Mouse (Mus musculus) forebrain, embryonic 14.5 days (tissue): Measurements from ENCODE around the gene Pygm. TPM values are rescaled to one million over a fixed set of nuclear protein-coding genes. Genes with fewer than 3 reads are reported as not detected.

Experiments used
- ATAC-seq: fragments of 200-750 bp; cut with Nextera tagmentation; 2 replicates; pipeline ENCODE4 v1.8.0; 2017; ENCODE audit warnings: mild to moderate bottlenecking, moderate library complexity
- DNase-seq: peaks from one replicate; pipeline ENCODE4 v3.0.0-alpha.2; 2015; ENCODE audit warnings: low spot score
- H3K27ac ChIP-seq: fragments of 300-500 bp; sonication (generic); 2 replicates; pipeline ENCODE4 v1.5.1; 2014; ENCODE audit warnings: low read depth, mild to moderate bottlenecking, control low read depth, low read length, moderate library complexity
- H3K27me3 ChIP-seq: fragments of 300-500 bp; sonication (generic); replicated peaks from 2 replicates; pipeline ENCODE4 v1.6.1; 2014; ENCODE audit warnings: low read length, control low read depth, mixed read lengths; ENCODE audit not compliant: control insufficient read depth, insufficient read depth
- H3K36me3 ChIP-seq: fragments of 300-500 bp; sonication (generic); 2 replicates; pipeline ENCODE4 v1.6.1; 2014; ENCODE audit warnings: low read length, control low read depth; ENCODE audit not compliant: control insufficient read depth, insufficient read depth
- H3K4me1 ChIP-seq: fragments of 300-500 bp; sonication (generic); 2 replicates; pipeline ENCODE4 v1.6.1; 2014; ENCODE audit warnings: antibody characterized with exemption, low read length, control low read depth; ENCODE audit not compliant: control insufficient read depth, insufficient read depth
- H3K4me2 ChIP-seq: fragments of 300-500 bp; sonication (generic); 2 replicates; pipeline ENCODE4 v1.6.1; 2014; ENCODE audit warnings: mild to moderate bottlenecking, control low read depth, low read length
- H3K4me3 ChIP-seq: fragments of 300-500 bp; sonication (generic); 2 replicates; pipeline ENCODE4 v1.5.1; 2014; ENCODE audit warnings: low read depth, low read length, control low read depth
- H3K9ac ChIP-seq: fragments of 300-500 bp; sonication (generic); 2 replicates; pipeline ENCODE4 v1.6.1; 2014; ENCODE audit warnings: mild to moderate bottlenecking, low read length, control low read depth, moderate library complexity
- H3K9me3 ChIP-seq: fragments of 300-500 bp; sonication (generic); replicated peaks from 2 replicates; pipeline ENCODE4 v1.6.1; 2016; ENCODE audit warnings: low read length, control low read depth, mixed read lengths; ENCODE audit not compliant: control insufficient read depth
- WGBS: fragments of 180-500 bp; shearing (Covaris S2); extraction: QIAGEN DNeasy Blood & Tissue Kit; methylation state at CpG from one replicate; pipeline ENCODE4 v1.1.7; 2014; 5-methylcytosine and 5-hydroxymethylcytosine counted together
- polyA plus RNA-seq: library from polyadenylated mRNA; unstranded; fragments of >200 nt; fragmentation: Nextera tagmentation; extraction: Ambion mirVana; gene quantifications from 2 replicates; pipeline ENCODE4 v1.2.1, GENCODE M21; 2014

The Pygm gene
- polyA plus RNA-seq, 1 experiment from 2014 or later, result 1.3 TPM

DNA sequence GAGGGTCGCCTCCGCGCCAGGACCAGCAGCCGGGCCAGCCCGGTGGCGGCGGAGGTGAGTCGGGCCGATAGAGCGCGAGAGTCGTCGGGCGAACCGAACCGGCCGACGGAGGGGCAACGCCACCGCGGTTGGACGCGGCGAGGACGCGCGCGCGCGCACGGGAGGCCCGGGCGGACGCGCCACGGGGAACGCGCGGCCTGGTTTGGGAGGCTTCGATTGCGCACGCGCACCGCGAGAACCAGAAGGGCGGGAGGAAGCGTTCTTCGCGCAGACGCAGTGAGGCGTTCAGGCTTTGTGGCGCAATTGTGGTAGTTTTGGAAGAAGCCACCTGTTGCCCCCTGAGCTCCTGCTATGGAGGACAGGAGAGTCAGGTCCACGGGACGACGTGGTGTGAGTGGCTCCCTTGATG, 19.9 kb upstream of the Pygm start:
- H3K27me3 ChIP-seq, result no peaks in the 10 kb centered on the region
- H3K4me2 ChIP-seq, result peak overlapping the region; percentile 97
- H3K4me3 ChIP-seq, result peak overlapping the region; percentile 99
- no peak for ATAC-seq
- under 1% methylated on average over 55 of the region's 55 CpGs for WGBS
- peak overlapping the region; percentile 98 for H3K27ac ChIP-seq
- no peaks in the 10 kb centered on the region for H3K9me3 ChIP-seq
- H3K36me3 ChIP-seq, result peaks cover 44% of the 10 kb centered on the region
- peak; percentile 95 for DNase-seq
- H3K9ac ChIP-seq, result peak overlapping the region; percentile 99
- H3K4me1 ChIP-seq, result peaks cover 11% of the 10 kb centered on the region; the same call in 1 of the 2 replicates

- peaks cover 11% of the 10 kb centered on the region; the same call in 1 of the 2 replicates for H3K4me1 ChIP-seq
- ATAC-seq, result no peak
- DNase-seq, result no peak
- H3K27ac ChIP-seq, result no peak overlapping the region
- H3K9me3 ChIP-seq, result no peaks in the 10 kb centered on the region
- H3K36me3 ChIP-seq, result peaks cover 49% of the 10 kb centered on the region
- H3K4me3 ChIP-seq, result peak overlapping the region; percentile 99
- peak overlapping the region; percentile 97 for H3K4me2 ChIP-seq
- WGBS, result 6% methylated on average over 2 of the region's 2 CpGs
- peak overlapping the region; percentile 99 for H3K9ac ChIP-seq
- no peaks in the 10 kb centered on the region for H3K27me3 ChIP-seq
Observed at GRCm38 (mm10) chr19:6364842-6365241, 19.4 kb upstream of the Pygm start.

GRCm38 (mm10) chr19:6370175-6370574, 14.0 kb upstream of the Pygm start:
- no peak overlapping the region for H3K9ac ChIP-seq
- H3K27ac ChIP-seq, result no peak overlapping the region
- ATAC-seq, result no peak
- no peak overlapping the region for H3K4me2 ChIP-seq
- H3K4me1 ChIP-seq, result peaks cover 6% of the 10 kb centered on the region; the same call in 1 of the 2 replicates
- peaks cover 95% of the 10 kb centered on the region for H3K36me3 ChIP-seq
- DNase-seq, result no peak
- no peak overlapping the region for H3K4me3 ChIP-seq
- no peaks in the 10 kb centered on the region for H3K27me3 ChIP-seq
- WGBS, result 97% methylated on average over 2 of the region's 2 CpGs
- H3K9me3 ChIP-seq, result no peaks in the 10 kb centered on the region

- H3K9me3 ChIP-seq, result no peaks in the 10 kb centered on the region
- ATAC-seq (no peak), DNase-seq (no peak)
- 91% methylated on average over 3 of the region's 3 CpGs for WGBS
- no peaks in the 10 kb centered on the region for H3K4me1 ChIP-seq
- no peak overlapping the region for H3K4me2 ChIP-seq
- no peak overlapping the region for H3K4me3 ChIP-seq
- no peak overlapping the region for H3K9ac ChIP-seq
- H3K36me3 ChIP-seq, result peaks cover 97% of the 10 kb centered on the region
- no peaks in the 10 kb centered on the region for H3K27me3 ChIP-seq
- H3K27ac ChIP-seq, result no peak overlapping the region
Observed at GRCm38 (mm10) chr19:6372433-6372832, 11.8 kb upstream of the Pygm start.

DNA sequence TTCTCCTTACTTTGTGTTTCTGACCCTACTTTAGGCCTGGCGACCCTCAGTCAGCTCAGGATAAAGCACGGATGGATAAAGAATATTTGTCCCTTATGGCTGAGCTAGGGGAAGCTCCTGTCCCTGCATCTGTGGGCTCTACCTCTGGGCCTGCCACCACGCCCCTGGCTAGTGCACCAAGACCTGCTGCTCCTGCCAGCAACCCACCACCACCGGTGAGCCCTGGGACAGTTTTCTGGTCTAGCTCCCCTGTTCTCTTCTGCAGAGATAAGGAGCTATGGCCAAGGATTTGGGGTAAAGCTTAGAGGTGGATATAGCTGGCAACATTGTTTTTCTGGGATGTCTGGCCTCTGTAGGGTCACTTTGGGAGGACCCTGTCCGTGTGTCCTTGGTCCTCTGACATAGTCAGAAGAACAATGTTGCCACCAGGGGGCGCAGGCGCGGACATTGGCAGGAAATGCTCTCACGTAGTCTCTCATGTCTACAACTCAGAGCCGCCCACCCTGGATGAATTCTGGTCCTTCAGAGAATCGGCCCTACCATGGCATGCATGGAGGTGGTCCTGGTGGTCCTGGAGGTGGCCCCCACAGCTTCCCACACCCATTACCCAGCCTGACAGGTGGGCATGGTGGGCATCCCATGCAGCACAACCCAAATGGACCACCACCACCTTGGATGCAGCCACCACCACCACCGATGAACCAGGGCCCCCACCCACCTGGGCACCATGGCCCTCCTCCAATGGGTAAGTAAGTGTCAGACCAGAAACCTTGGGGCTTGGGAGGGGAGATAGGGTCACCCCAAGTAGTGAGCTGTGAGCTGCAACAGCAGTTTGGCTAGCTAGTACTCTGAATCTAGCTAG, 10.4 kb upstream of the Pygm start:
- Histone ChIP-seq H3K27me3 (no peaks in the 10 kb centered on the region), H3K27ac (no peak overlapping the region)

GRCm38 (mm10) chr19:6374571-6374970, 9.6 kb upstream of the Pygm start:
- H3K9me3 ChIP-seq, result no peaks in the 10 kb centered on the region
- H3K36me3 ChIP-seq, result peaks cover 97% of the 10 kb centered on the region
- 99% methylated on average over 10 of the region's 10 CpGs for WGBS
- H3K27ac ChIP-seq, result no peak overlapping the region
- no peaks in the 10 kb centered on the region for H3K4me1 ChIP-seq
- DNase-seq (no peak), ATAC-seq (no peak)
- H3K27me3 ChIP-seq, result no peaks in the 10 kb centered on the region
- no peak overlapping the region for H3K4me2 ChIP-seq
- no peak overlapping the region for H3K9ac ChIP-seq
- no peak overlapping the region for H3K4me3 ChIP-seq

More for the DNA sequence above, 10.4 kb upstream of the Pygm start:
- WGBS, result 72% methylated on average over 12 of the region's 12 CpGs
- DNase-seq, result peak; percentile 78
- no peaks in the 10 kb centered on the region for H3K4me1 ChIP-seq
- no peak overlapping the region for H3K4me2 ChIP-seq
- no peak overlapping the region for H3K4me3 ChIP-seq
- ATAC-seq, result peak; percentile 35; the same call in 1 of the 2 replicates
- H3K9me3 ChIP-seq, result no peaks in the 10 kb centered on the region
- H3K9ac ChIP-seq, result no peak overlapping the region
- H3K36me3 ChIP-seq, result peaks cover 97% of the 10 kb centered on the region

DNA sequence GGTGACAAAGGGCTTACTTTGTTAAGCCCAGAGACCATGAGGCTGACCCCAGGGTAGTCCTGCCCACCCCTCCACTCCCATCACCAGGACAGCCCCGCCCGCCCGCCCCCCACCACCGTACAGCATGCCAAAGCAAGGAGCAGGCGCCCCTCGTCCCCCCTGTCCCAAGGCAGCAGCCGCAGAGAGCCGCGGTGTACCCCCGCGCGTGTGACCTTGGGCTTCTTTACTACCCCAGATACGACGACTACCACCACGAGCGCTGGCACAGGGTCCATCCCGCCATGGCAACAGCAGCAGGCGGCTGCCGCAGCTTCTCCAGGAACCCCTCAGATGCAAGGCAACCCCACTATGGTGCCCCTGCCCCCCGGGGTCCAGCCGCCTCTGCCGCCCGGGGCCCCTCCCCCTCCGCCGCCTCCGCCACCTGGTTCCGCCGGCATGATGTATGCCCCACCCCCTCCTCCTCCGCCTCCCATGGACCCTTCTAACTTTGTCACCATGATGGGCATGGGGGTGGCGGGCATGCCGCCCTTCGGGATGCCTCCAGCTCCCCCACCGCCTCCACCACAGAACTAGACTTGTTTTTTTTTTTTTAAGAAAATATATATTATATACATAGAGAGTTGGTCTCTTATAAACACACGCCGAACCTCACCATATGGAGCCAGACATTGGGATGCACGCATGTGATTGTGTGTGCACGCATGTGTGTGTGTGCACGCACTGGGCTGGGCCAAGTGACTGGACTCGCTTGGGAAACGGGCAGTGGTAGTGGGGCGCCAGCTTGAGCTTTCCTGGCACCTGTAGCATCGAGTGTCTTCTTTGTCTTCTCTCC, 8.6 kb upstream of the Pygm start:
- Histone ChIP-seq H3K27me3 (no peaks in the 10 kb centered on the region), H3K36me3 (peaks cover 89% of the 10 kb centered on the region), H3K27ac (0 out of 2 replicates have a peak overlapping the region, but pooled peaks have one; percentile 2), H3K4me3 (no peak overlapping the region), H3K9ac (no peak overlapping the region), H3K4me1 (no peaks in the 10 kb centered on the region), H3K4me2 (no peak overlapping the region), H3K9me3 (no peaks in the 10 kb centered on the region)
- ATAC-seq (no peak), DNase-seq (no peak)
- WGBS, result 92% methylated on average over 42 of the region's 42 CpGs

- DNase-seq, result no peak
- no peak overlapping the region for H3K27ac ChIP-seq
- no peaks in the 10 kb centered on the region for H3K27me3 ChIP-seq
- no peaks in the 10 kb centered on the region for H3K9me3 ChIP-seq
- no peaks in the 10 kb centered on the region for H3K4me1 ChIP-seq
- H3K4me2 ChIP-seq, result no peak overlapping the region
- H3K9ac ChIP-seq, result no peak overlapping the region
- peaks cover 85% of the 10 kb centered on the region for H3K36me3 ChIP-seq
- 65% methylated on average over 14 of the region's 14 CpGs for WGBS
- no peak overlapping the region for H3K4me3 ChIP-seq
- ATAC-seq, result no peak
Observed at GRCm38 (mm10) chr19:6376255-6376564, 8.0 kb upstream of the Pygm start.
